Mouse (Mus musculus) lung, postnatal 0 days (tissue): ENCODE data around the gene D630003M21Rik.

Experiments
- CTCF ChIP-seq: IDR thresholded peaks from 2 replicates; pipeline ENCODE4 v1.5.1; 2016; ENCODE audit warnings: antibody characterized with exemption, mild to moderate bottlenecking
- EP300 ChIP-seq: IDR thresholded peaks from 2 replicates; pipeline ENCODE4 v1.6.1; 2016; ENCODE audit warnings: antibody characterized with exemption, mild to moderate bottlenecking, control low read depth

GRCm38 (mm10) chr2:158179370-158180111 is 49.5 kb downstream of the D630003M21Rik start:
- TF ChIP-seq CTCF, result no peak
- TF ChIP-seq EP300, result no peak
